Mouse (Mus musculus): ENCODE results near the gene Tppp3. TPM values are rescaled to one million over a fixed set of nuclear protein-coding genes. Genes with fewer than 3 reads are reported as not detected.

Tppp3 gene
- polyA plus RNA-seq, 1 experiment: 155 TPM

- TF ChIP-seq REST (IDR thresholded peaks at IDR 0.05; ENCODE audit: insufficient read depth, insufficient read length) (no peak), E2F4 (IDR thresholded peaks at IDR 0.05; ENCODE audit: insufficient read depth) (no peak), MYOG (IDR thresholded peaks at IDR 0.05; ENCODE audit: control insufficient read depth in 1 of 3, insufficient read depth in 1 of 3, insufficient read length in 2 of 3, low read depth in 2 of 3) (no peak), TCF12 (IDR thresholded peaks at IDR 0.05; ENCODE audit: insufficient read depth, poor library complexity, severe bottlenecking) (no peak), USF1 (IDR thresholded peaks at IDR 0.05; ENCODE audit: low read depth) (no peak), SRF (IDR thresholded peaks at IDR 0.05; ENCODE audit: control insufficient read depth, insufficient read length, low read depth) (no peak), MYOD1 (IDR thresholded peaks at IDR 0.05; ENCODE audit: control insufficient read depth in 1 of 3, insufficient read length in 2 of 3, low read depth in 2 of 3) (no peak), MAX (IDR thresholded peaks at IDR 0.05; ENCODE audit: low read depth) (no peak), POLR2AphosphoS2 (IDR thresholded peaks at IDR 0.05; ENCODE audit: insufficient read length, low read depth) (no peak), TCF3 (IDR thresholded peaks at IDR 0.05; ENCODE audit: insufficient read length, low read depth) (no peak), CEBPB (IDR thresholded peaks at IDR 0.05; ENCODE audit: insufficient read depth, poor library complexity, severe bottlenecking) (no peak), POLR2A (IDR thresholded peaks at IDR 0.05; ENCODE audit: insufficient read length, low read depth) (no peak)
Measured at GRCm38 (mm10) chr8:105466246-105466645, 5.1 kb downstream of the Tppp3 start.

GRCm38 (mm10) chr8:105464595-105464994, 6.7 kb downstream of the Tppp3 start:
- Histone ChIP-seq H3ac (ENCODE audit: control insufficient read depth, insufficient read length) (no peak overlapping the region), H3K4me2 (ENCODE audit: low read depth) (no peak overlapping the region), H3K27me3 (ENCODE audit: control insufficient read depth, insufficient read depth, insufficient read length) (no peaks in the 10 kb centered on the region), H3K79me2 (ENCODE audit: control insufficient read depth, insufficient read depth) (no peaks in the 10 kb centered on the region), H3K36me3 (ENCODE audit: control insufficient read depth, insufficient read depth) (no peaks in the 10 kb centered on the region), H3K4me3 (no peak overlapping the region)
- TF ChIP-seq MYOG (IDR thresholded peaks at IDR 0.05; ENCODE audit: control insufficient read depth in 1 of 3, insufficient read depth in 1 of 3, insufficient read length in 2 of 3, low read depth in 2 of 3) (no peak), MYOD1 (IDR thresholded peaks at IDR 0.05; ENCODE audit: control insufficient read depth in 1 of 3, insufficient read length in 2 of 3, low read depth in 2 of 3) (no peak), POLR2A (IDR thresholded peaks at IDR 0.05; ENCODE audit: insufficient read length, low read depth) (no peak), POLR2AphosphoS2 (IDR thresholded peaks at IDR 0.05; ENCODE audit: insufficient read length, low read depth) (no peak), SRF (IDR thresholded peaks at IDR 0.05; ENCODE audit: control insufficient read depth, insufficient read length, low read depth) (no peak), E2F4 (IDR thresholded peaks at IDR 0.05; ENCODE audit: insufficient read depth) (no peak), USF1 (IDR thresholded peaks at IDR 0.05; ENCODE audit: low read depth) (no peak), MAX (IDR thresholded peaks at IDR 0.05; ENCODE audit: low read depth) (no peak), TCF3 (IDR thresholded peaks at IDR 0.05; ENCODE audit: insufficient read length, low read depth) (no peak), CEBPB (IDR thresholded peaks at IDR 0.05; ENCODE audit: insufficient read depth, poor library complexity, severe bottlenecking) (no peak), TCF12 (IDR thresholded peaks at IDR 0.05; ENCODE audit: insufficient read depth, poor library complexity, severe bottlenecking) (no peak), REST (IDR thresholded peaks at IDR 0.05; ENCODE audit: insufficient read depth, insufficient read length) (no peak)

More at GRCm38 (mm10) chr8:105466246-105466645, 5.1 kb downstream of the Tppp3 start:
- Histone ChIP-seq H3K79me2 (ENCODE audit: control insufficient read depth, insufficient read depth) (no peaks in the 10 kb centered on the region), H3K4me3 (no peak overlapping the region), H3K36me3 (ENCODE audit: control insufficient read depth, insufficient read depth) (no peaks in the 10 kb centered on the region), H3K4me2 (ENCODE audit: low read depth) (no peak overlapping the region), H3K27me3 (ENCODE audit: control insufficient read depth, insufficient read depth, insufficient read length) (no peaks in the 10 kb centered on the region), H3ac (ENCODE audit: control insufficient read depth, insufficient read length) (no peak overlapping the region)

GRCm38 (mm10) chr8:105461085-105461803, 10.1 kb downstream of the Tppp3 start:
- TF ChIP-seq SRF (IDR thresholded peaks at IDR 0.05; ENCODE audit: control insufficient read depth, insufficient read length, low read depth) (no peak), POLR2A (IDR thresholded peaks at IDR 0.05; ENCODE audit: insufficient read length, low read depth) (no peak), MYOD1 (IDR thresholded peaks at IDR 0.05; ENCODE audit: control insufficient read depth in 1 of 3, insufficient read length in 2 of 3, low read depth in 2 of 3) (no peak), TCF12 (IDR thresholded peaks at IDR 0.05; ENCODE audit: insufficient read depth, poor library complexity, severe bottlenecking) (no peak), MAX (IDR thresholded peaks at IDR 0.05; ENCODE audit: low read depth) (no peak), CEBPB (IDR thresholded peaks at IDR 0.05; ENCODE audit: insufficient read depth, poor library complexity, severe bottlenecking) (no peak), POLR2AphosphoS2 (IDR thresholded peaks at IDR 0.05; ENCODE audit: insufficient read length, low read depth) (no peak), USF1 (IDR thresholded peaks at IDR 0.05; ENCODE audit: low read depth) (no peak), REST (IDR thresholded peaks at IDR 0.05; ENCODE audit: insufficient read depth, insufficient read length) (no peak), TCF3 (IDR thresholded peaks at IDR 0.05; ENCODE audit: insufficient read length, low read depth) (no peak), E2F4 (IDR thresholded peaks at IDR 0.05; ENCODE audit: insufficient read depth) (no peak), MYOG (IDR thresholded peaks at IDR 0.05; ENCODE audit: control insufficient read depth in 1 of 3, insufficient read depth in 1 of 3, insufficient read length in 2 of 3, low read depth in 2 of 3) (no peak)
- Histone ChIP-seq H3K79me2 (ENCODE audit: control insufficient read depth, insufficient read depth) (no peaks in the 10 kb centered on the region), H3K27me3 (ENCODE audit: control insufficient read depth, insufficient read depth, insufficient read length) (no peaks in the 10 kb centered on the region), H3ac (ENCODE audit: control insufficient read depth, insufficient read length) (no peak overlapping the region), H3K4me3 (no peak overlapping the region), H3K4me2 (ENCODE audit: low read depth) (no peak overlapping the region), H3K36me3 (ENCODE audit: control insufficient read depth, insufficient read depth) (no peaks in the 10 kb centered on the region)

- H3ac ChIP-seq (ENCODE audit: control insufficient read depth, insufficient read length): no peak overlapping the region
- H3K27me3 ChIP-seq (ENCODE audit: control insufficient read depth, insufficient read depth, insufficient read length): peaks cover 10% of the 10 kb centered on the region
- no peak overlapping the region for H3K4me3 ChIP-seq
Measured at GRCm38 (mm10) chr8:105455218-105455617, 16.1 kb downstream of the Tppp3 start.

More at GRCm38 (mm10) chr8:105455218-105455617, 16.1 kb downstream of the Tppp3 start:
- TF ChIP-seq TCF3 (IDR thresholded peaks at IDR 0.05; ENCODE audit: insufficient read length, low read depth) (no peak), POLR2AphosphoS2 (IDR thresholded peaks at IDR 0.05; ENCODE audit: insufficient read length, low read depth) (no peak), USF1 (IDR thresholded peaks at IDR 0.05; ENCODE audit: low read depth) (peak; percentile 58), MYOG (IDR thresholded peaks at IDR 0.05; ENCODE audit: control insufficient read depth in 1 of 3, insufficient read depth in 1 of 3, insufficient read length in 2 of 3, low read depth in 2 of 3) (no peak)
- Histone ChIP-seq H3K4me2 (ENCODE audit: low read depth) (no peak overlapping the region), H3K79me2 (ENCODE audit: control insufficient read depth, insufficient read depth) (no peaks in the 10 kb centered on the region), H3K36me3 (ENCODE audit: control insufficient read depth, insufficient read depth) (no peaks in the 10 kb centered on the region)
